Mouse (Mus musculus) heart, postnatal 0 days (tissue): ENCODE data around the gene Ralbp1. TPM values are rescaled to one million over a fixed set of nuclear protein-coding genes. Genes with fewer than 3 reads are reported as not detected.

ENCODE experiments used
- ATAC-seq: fragments of 200-750 bp; cut with Nextera tagmentation; 2 replicates; pipeline ENCODE4 v1.8.0; 2017; ENCODE audit warnings: low read depth, moderate number of reproducible peaks, moderate library complexity; ENCODE audit not compliant: insufficient read depth
- DNase-seq: peaks from one replicate; pipeline ENCODE4 v3.0.0-alpha.2; 2016; ENCODE audit warnings: low spot score
- H3K27ac ChIP-seq: fragments of 300-500 bp; sonication (generic); 2 replicates; pipeline ENCODE4 v1.5.1; 2014; ENCODE audit warnings: low read depth, mild to moderate bottlenecking
- H3K27me3 ChIP-seq: fragments of 300-500 bp; sonication (generic); 2 replicates; pipeline ENCODE4 v1.6.1; 2014; ENCODE audit warnings: low read length, mixed read lengths; ENCODE audit not compliant: control insufficient read depth, insufficient read depth
- H3K36me3 ChIP-seq: fragments of 300-500 bp; sonication (generic); replicated peaks from 2 replicates; pipeline ENCODE4 v1.6.1; 2014; ENCODE audit warnings: low read length, mixed read lengths; ENCODE audit not compliant: control insufficient read depth, insufficient read depth
- H3K4me1 ChIP-seq: fragments of 300-500 bp; sonication (generic); 2 replicates; pipeline ENCODE4 v1.6.1; 2014; ENCODE audit warnings: antibody characterized with exemption; ENCODE audit not compliant: control insufficient read depth, insufficient read depth
- H3K4me2 ChIP-seq: fragments of 300-500 bp; sonication (generic); 2 replicates; pipeline ENCODE4 v1.6.1; 2014; ENCODE audit warnings: low read depth, mild to moderate bottlenecking, low read length, moderate library complexity
- H3K4me3 ChIP-seq: fragments of 300-500 bp; sonication (generic); 2 replicates; pipeline ENCODE4 v1.5.1; 2014; ENCODE audit warnings: low read depth, low read length
- H3K9ac ChIP-seq: fragments of 300-500 bp; sonication (generic); replicated peaks from 2 replicates; pipeline ENCODE4 v1.6.1; 2014; ENCODE audit warnings: low read depth, low read length, mixed read lengths
- H3K9me3 ChIP-seq: fragments of 300-500 bp; sonication (generic); replicated peaks from 2 replicates; pipeline ENCODE4 v1.6.1; 2016; ENCODE audit warnings: low read length; ENCODE audit not compliant: control insufficient read depth
- CTCF ChIP-seq: IDR thresholded peaks from 2 replicates; pipeline ENCODE4 v1.5.1; 2016; ENCODE audit warnings: antibody characterized with exemption, control low read depth, low read depth
- EP300 ChIP-seq: IDR thresholded peaks from 2 replicates; pipeline ENCODE4 v1.6.1; 2016; ENCODE audit warnings: antibody characterized with exemption, low read depth
- WGBS: fragments of 180-500 bp; shearing (Covaris S2); extraction: QIAGEN DNeasy Blood & Tissue Kit; methylation state at CpG from one replicate; pipeline ENCODE4 v1.1.7; 2014; 5-methylcytosine and 5-hydroxymethylcytosine counted together
- polyA plus RNA-seq: library from polyadenylated mRNA; unstranded; fragments of >200 nt; fragmentation: Nextera tagmentation; extraction: Ambion mirVana; gene quantifications from 2 replicates; pipeline ENCODE4 v1.2.1, GENCODE M21; 2015
- total RNA-seq: library from RNA; depleted of rRNA; stranded (reverse); fragments of >200 nt; gene quantifications from 2 replicates; pipeline ENCODE4 v1.2.3, GENCODE M21; 2014; ENCODE audit warnings: low replicate concordance

The Ralbp1 gene
- total and polyA plus RNA-seq, 2 experiments from 2014 or later = 37.9 to 39.0 TPM

DNA sequence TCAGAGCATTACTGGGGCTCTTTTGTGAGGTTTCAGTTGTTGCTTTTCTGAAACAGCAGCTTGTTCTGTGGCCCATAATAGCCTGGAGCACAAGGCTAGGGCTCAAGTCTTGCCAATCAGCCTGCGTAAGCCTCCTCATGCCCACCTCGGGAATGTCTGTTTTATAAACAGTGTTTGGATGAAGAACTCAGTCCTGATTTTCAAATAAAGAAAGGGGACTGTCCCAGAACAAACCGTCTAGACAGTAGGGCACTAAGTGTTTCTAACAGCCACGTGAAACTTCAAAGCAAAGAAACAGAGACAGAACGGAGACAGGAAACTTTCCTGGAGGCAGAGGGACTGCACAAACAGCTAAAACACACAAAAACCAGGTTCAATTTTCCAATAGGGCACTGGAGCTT lies 14.0 kb downstream of the Ralbp1 start:
- TF ChIP-seq CTCF = no peak
- TF ChIP-seq EP300 = no peak
- DNase-seq (no peak), ATAC-seq (no peak)
- no peak overlapping the region for H3K4me3 ChIP-seq
- no peaks in the 10 kb centered on the region for H3K9me3 ChIP-seq
- 34% methylated on average over 5 of the region's 5 CpGs for WGBS
- H3K4me2 ChIP-seq = no peak overlapping the region
- no peaks in the 10 kb centered on the region for H3K4me1 ChIP-seq
- H3K9ac ChIP-seq = no peak overlapping the region
- H3K36me3 ChIP-seq = peaks cover 9% of the 10 kb centered on the region
- no peak overlapping the region for H3K27ac ChIP-seq
- no peaks in the 10 kb centered on the region for H3K27me3 ChIP-seq

DNA sequence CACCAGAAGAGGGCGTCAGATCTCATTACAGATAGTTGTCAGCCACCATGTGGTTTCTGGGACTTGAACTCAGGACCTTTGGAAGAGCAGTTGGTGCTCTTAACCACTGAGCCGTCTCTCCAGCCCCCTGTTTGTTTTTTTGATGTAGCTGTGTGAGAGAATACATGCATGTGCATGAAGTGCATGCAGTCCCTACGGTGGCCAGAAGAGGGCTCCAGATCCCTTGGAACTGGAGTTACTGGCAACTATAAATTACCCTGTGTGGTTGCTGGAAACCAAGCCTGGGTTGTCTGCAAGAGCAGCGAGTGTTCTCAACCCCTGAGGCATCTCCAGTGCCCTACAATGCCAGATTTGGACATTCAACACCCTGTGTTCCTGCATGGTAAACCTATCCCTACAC lies 15.5 kb downstream of the Ralbp1 start:
- peak; percentile 77 for TF ChIP-seq CTCF
- no peak for TF ChIP-seq EP300
- no peaks in the 10 kb centered on the region for H3K27me3 ChIP-seq
- 45% methylated on average over 4 of the region's 4 CpGs for WGBS
- no peaks in the 10 kb centered on the region for H3K9me3 ChIP-seq
- ATAC-seq (peak; percentile 37; the same call in 1 of the 2 replicates), DNase-seq (peak; percentile 32)
- H3K27ac ChIP-seq = no peak overlapping the region
- H3K4me2 ChIP-seq = no peak overlapping the region
- H3K4me3 ChIP-seq = no peak overlapping the region
- H3K36me3 ChIP-seq = peaks cover 15% of the 10 kb centered on the region
- H3K4me1 ChIP-seq = no peaks in the 10 kb centered on the region
- H3K9ac ChIP-seq = no peak overlapping the region

DNA sequence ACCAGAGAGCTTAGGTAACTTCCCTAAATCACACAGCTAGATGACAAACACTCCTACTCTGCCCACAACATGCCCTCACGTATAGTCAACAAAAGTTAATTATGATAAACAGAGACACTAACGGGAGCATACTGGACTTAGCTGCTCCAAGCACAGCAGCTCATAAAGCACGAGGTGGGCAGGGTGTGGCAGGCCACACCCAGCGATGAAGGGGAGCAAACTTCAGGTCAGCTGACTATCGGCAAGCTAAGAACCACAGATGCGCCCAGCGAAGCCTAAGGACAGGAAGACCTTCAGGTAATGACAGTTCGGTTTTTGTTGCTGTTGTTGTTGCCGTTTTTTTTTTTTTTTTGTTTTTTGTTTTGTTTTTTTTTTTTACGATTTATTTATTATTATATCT lies 15.9 kb downstream of the Ralbp1 start:
- Histone ChIP-seq H3K27ac (no peak overlapping the region), H3K36me3 (peaks cover 15% of the 10 kb centered on the region), H3K9me3 (no peaks in the 10 kb centered on the region), H3K4me3 (no peak overlapping the region), H3K27me3 (no peaks in the 10 kb centered on the region), H3K9ac (no peak overlapping the region), H3K4me1 (no peaks in the 10 kb centered on the region), H3K4me2 (no peak overlapping the region)
- TF ChIP-seq EP300 (no peak), CTCF (no peak)
- 90% methylated on average over 10 of the region's 10 CpGs for WGBS
- DNase-seq (no peak), ATAC-seq (no peak)

DNA sequence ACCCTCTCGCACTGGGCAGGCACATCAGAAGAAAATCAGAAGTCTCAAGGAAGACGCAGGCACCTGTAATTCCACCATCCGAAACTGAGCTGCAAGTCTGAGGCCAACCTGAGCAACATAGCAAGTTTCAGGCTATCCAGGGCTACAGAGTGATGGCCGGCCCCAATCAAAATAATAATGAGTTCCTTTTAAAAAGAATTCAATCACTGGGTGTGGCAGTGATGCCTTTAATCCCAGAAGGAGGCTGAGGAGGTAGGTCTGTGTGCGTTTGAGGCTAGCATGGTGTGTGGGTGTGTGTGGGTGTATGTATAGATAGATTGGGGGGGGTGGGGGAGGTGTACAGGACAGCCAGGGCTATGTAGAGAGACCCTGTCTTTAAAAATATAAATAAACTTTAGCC lies 17.6 kb downstream of the Ralbp1 start:
- ATAC-seq (no peak), DNase-seq (no peak)
- Histone ChIP-seq H3K36me3 (peaks cover 26% of the 10 kb centered on the region), H3K4me1 (no peaks in the 10 kb centered on the region), H3K27ac (no peak overlapping the region), H3K4me2 (no peak overlapping the region), H3K4me3 (no peak overlapping the region), H3K27me3 (no peaks in the 10 kb centered on the region), H3K9ac (no peak overlapping the region), H3K9me3 (no peaks in the 10 kb centered on the region)
- 88% methylated on average over 5 of the region's 5 CpGs for whole genome bisulfite sequencing
- TF ChIP-seq CTCF (no peak), EP300 (no peak)

DNA sequence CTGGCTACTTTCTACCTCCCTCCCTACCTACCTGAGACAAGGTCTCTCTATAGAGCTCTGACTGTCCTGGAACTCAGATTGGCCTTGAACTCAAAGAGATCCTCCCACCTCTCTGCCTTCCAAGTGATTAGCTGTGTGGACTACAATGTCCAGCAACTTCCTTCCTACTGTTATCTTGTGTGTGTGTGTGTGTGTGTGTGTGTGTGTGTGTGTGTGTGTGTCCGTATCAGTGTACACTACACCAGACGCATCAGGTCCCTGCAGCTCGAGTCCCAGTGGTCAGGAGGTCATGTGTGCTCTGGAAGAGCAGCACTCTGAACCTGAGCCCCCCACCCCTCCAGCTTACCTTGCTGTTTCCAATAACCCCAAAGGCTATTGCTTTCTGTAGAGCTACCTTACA lies 19.4 kb downstream of the Ralbp1 start:
- Histone ChIP-seq H3K4me3 (no peak overlapping the region), H3K27ac (no peak overlapping the region), H3K4me2 (no peak overlapping the region), H3K4me1 (no peaks in the 10 kb centered on the region), H3K27me3 (no peaks in the 10 kb centered on the region), H3K9me3 (no peaks in the 10 kb centered on the region), H3K9ac (no peak overlapping the region), H3K36me3 (peaks cover 34% of the 10 kb centered on the region)
- TF ChIP-seq EP300 = no peak
- TF ChIP-seq CTCF = no peak
- ATAC-seq = no peak
- no peak for DNase-seq
- WGBS = 27% methylated on average over 3 of the region's 3 CpGs

DNA sequence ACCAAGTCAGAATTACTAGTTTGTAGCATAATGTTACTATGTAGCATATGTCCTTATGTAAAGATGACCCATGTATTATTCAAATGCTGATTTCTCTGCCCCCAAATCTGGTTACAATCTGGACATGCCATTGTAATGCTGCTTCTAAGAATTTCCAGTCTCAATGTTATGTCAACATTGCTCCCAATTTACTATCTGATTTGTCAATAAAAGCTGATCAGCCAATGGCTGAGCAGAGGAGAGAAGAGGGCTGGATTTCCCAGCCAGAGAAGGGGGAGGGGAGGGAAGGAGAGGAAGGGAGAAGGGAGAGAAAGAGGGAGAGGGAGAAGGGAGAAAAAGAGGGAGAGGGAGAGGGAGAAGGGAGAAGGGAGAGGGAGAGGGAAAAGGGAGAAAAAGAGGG lies 20.3 kb downstream of the Ralbp1 start:
- H3K27me3 ChIP-seq = no peaks in the 10 kb centered on the region
- no peak for DNase-seq
- H3K4me1 ChIP-seq = no peaks in the 10 kb centered on the region
- no peak overlapping the region for H3K4me2 ChIP-seq
- H3K9ac ChIP-seq = no peak overlapping the region
- no peak overlapping the region for H3K27ac ChIP-seq
- no peak overlapping the region for H3K4me3 ChIP-seq
- TF ChIP-seq EP300 (no peak), CTCF (no peak)
- no peak for ATAC-seq
- H3K36me3 ChIP-seq = peaks cover 44% of the 10 kb centered on the region
- no peaks in the 10 kb centered on the region for H3K9me3 ChIP-seq
